Mouse (Mus musculus) right cerebral cortex, adult 18-20 months (tissue): ENCODE measurements around the gene Brpf1.
"Not testable (repeated sequence)": the region's sequence is repeated elsewhere in the genome, so short reads cannot be mapped to it uniquely, and the experiment has no call there.

Experiments used
- DNase-seq: peaks from one replicate; pipeline ENCODE4 v3.0.0; 2022; ENCODE audit warnings: mixed read lengths

The Brpf1 gene

GRCm38 (mm10) chr6:113307481-113308121 lies 664 bp downstream of the Brpf1 start:
- no peak for DNase-seq

GRCm38 (mm10) chr6:113308141-113308540 lies 1.2 kb downstream of the Brpf1 start:
- DNase-seq = peak; percentile 53

GRCm38 (mm10) chr6:113315972-113316371 lies 9.0 kb downstream of the Brpf1 start:
- DNase-seq = peak; percentile 47

GRCm38 (mm10) chr6:113326533-113327315 lies 19.8 kb downstream of the Brpf1 start, which contains the start of gene Ogg1:
Gene Ogg1, plus strand, starts transcription at chr6:113326972.
- peak; percentile 100 for DNase-seq

GRCm38 (mm10) chr6:113329396-113329795 lies 22.5 kb downstream of the Brpf1 start:
- DNase-seq = no peak

GRCm38 (mm10) chr6:113330547-113330946 lies 23.6 kb downstream of the Brpf1 start:
- no peak for DNase-seq

GRCm38 (mm10) chr6:113331721-113332120 lies 24.8 kb downstream of the Brpf1 start:
- DNase-seq = no peak

GRCm38 (mm10) chr6:113332734-113333133 lies 25.8 kb downstream of the Brpf1 start:
- DNase-seq = not testable (repeated sequence)

GRCm38 (mm10) chr6:113333137-113333950 lies 26.4 kb downstream of the Brpf1 start:
- peak; percentile 67 for DNase-seq

- DNase-seq = no peak
Observed at GRCm38 (mm10) chr6:113334216-113334615, 27.3 kb downstream of the Brpf1 start.

GRCm38 (mm10) chr6:113336852-113337620 lies 30.1 kb downstream of the Brpf1 start:
- DNase-seq = no peak

GRCm38 (mm10) chr6:113341574-113341973 lies 34.6 kb downstream of the Brpf1 start:
- DNase-seq = no peak

- DNase-seq = no peak
Observed at GRCm38 (mm10) chr6:113342297-113342696, 35.4 kb downstream of the Brpf1 start.

- DNase-seq = peak; percentile 84
Observed at GRCm38 (mm10) chr6:113343177-113344092, 36.5 kb downstream of the Brpf1 start, which contains the start of gene Camk1. Gene Camk1, minus strand, starts transcription at chr6:113343984.

- DNase-seq = no peak
Observed at GRCm38 (mm10) chr6:113344321-113344720, 37.4 kb downstream of the Brpf1 start.

- no peak for DNase-seq
Observed at GRCm38 (mm10) chr6:113346897-113347296, 40.0 kb downstream of the Brpf1 start.

- DNase-seq = no peak
Observed at GRCm38 (mm10) chr6:113350538-113350937, 43.6 kb downstream of the Brpf1 start.

GRCm38 (mm10) chr6:113351161-113351560 lies 44.2 kb downstream of the Brpf1 start:
- DNase-seq = no peak

- DNase-seq = no peak
Observed at GRCm38 (mm10) chr6:113351653-113352052, 44.7 kb downstream of the Brpf1 start.

GRCm38 (mm10) chr6:113352820-113353219 lies 45.9 kb downstream of the Brpf1 start:
- DNase-seq = no peak

GRCm38 (mm10) chr6:113353696-113354095 lies 46.8 kb downstream of the Brpf1 start:
- no peak for DNase-seq
